In genomic region chr6:112927341-112927740, GRCm38 (mm10) we compare ENCODE assay signal across 20 mouse cellular contexts. TPM values are rescaled to one million over a fixed set of nuclear protein-coding genes. Genes with fewer than 3 reads are reported as not detected.
DNase-seq lines count a peak whose midpoint lies in the region; ATAC-seq lines count a peak whose summit lies in the region.
"Had no signal": no experiment of that assay in that cellular context is flagged by ENCODE, and none has a peak within 500 bp of the region (broad histone marks: within the 10 kb centered on the region; RNA-seq: fewer than 3 reads in every experiment).

No protein-coding gene starts in this region.

- H3K9me3 ChIP-seq in hindbrain, embryonic 11.5 days (ENCODE audit: control insufficient read depth, low read length): no peaks in the 10 kb centered on the region
- no peaks in the 10 kb centered on the region for H3K9me3 ChIP-seq in hindbrain, embryonic 16.5 days (ENCODE audit: control insufficient read depth, low read length)
- H3K9me3 ChIP-seq in forebrain, embryonic 14.5 days (replicated peaks; ENCODE audit: control insufficient read depth, low read length): no peaks in the 10 kb centered on the region
- no peaks in the 10 kb centered on the region for H3K9me3 ChIP-seq in midbrain, embryonic 15.5 days
- H3K9me3 ChIP-seq: limb, embryonic 15.5 days had no signal

- H3K27me3 ChIP-seq in hindbrain, embryonic 11.5 days (ENCODE audit: control insufficient read depth, insufficient read depth, low read length): no peaks in the 10 kb centered on the region
- no peaks in the 10 kb centered on the region for H3K27me3 ChIP-seq in hindbrain, embryonic 16.5 days (replicated peaks; ENCODE audit: control insufficient read depth, insufficient read depth, low read length)
- H3K27me3 ChIP-seq in forebrain, embryonic 14.5 days (replicated peaks; ENCODE audit: control insufficient read depth, insufficient read depth, low read length): no peaks in the 10 kb centered on the region
- H3K27me3 ChIP-seq in midbrain, embryonic 15.5 days (replicated peaks): no peaks in the 10 kb centered on the region
- H3K27me3 ChIP-seq: limb, embryonic 15.5 days; neural tube, embryonic 12.5 days had no signal

- no peak overlapping the region for H3K4me2 ChIP-seq in hindbrain, embryonic 11.5 days (replicated peaks; ENCODE audit: low read depth, low read length)
- no peak overlapping the region for H3K4me2 ChIP-seq in hindbrain, embryonic 16.5 days (ENCODE audit: low read length)
- H3K4me2 ChIP-seq in forebrain, embryonic 14.5 days (ENCODE audit: low read length): no peak overlapping the region
- H3K4me2 ChIP-seq in midbrain, embryonic 15.5 days: no peak overlapping the region
- H3K4me2 ChIP-seq: limb, embryonic 15.5 days; neural tube, embryonic 12.5 days had no signal

- no peak overlapping the region for H3K4me3 ChIP-seq in hindbrain, embryonic 11.5 days (ENCODE audit: low read depth, low read length)
- no peak overlapping the region for H3K4me3 ChIP-seq in hindbrain, embryonic 16.5 days (ENCODE audit: low read length)
- no peak overlapping the region for H3K4me3 ChIP-seq in forebrain, embryonic 14.5 days (ENCODE audit: low read depth, low read length)
- H3K4me3 ChIP-seq in midbrain, embryonic 15.5 days: no peak overlapping the region
- H3K4me3 ChIP-seq: heart, adult 2 months; limb, embryonic 15.5 days; neural tube, embryonic 12.5 days had no signal

- no peaks in the 10 kb centered on the region for H3K36me3 ChIP-seq in hindbrain, embryonic 11.5 days (ENCODE audit: control insufficient read depth, insufficient read depth, low read length)
- no peaks in the 10 kb centered on the region for H3K36me3 ChIP-seq in hindbrain, embryonic 16.5 days (ENCODE audit: control insufficient read depth, insufficient read depth, low read length)
- peaks cover 7% of the 10 kb centered on the region; the same call in 1 of the 2 replicates for H3K36me3 ChIP-seq in forebrain, embryonic 14.5 days (ENCODE audit: control insufficient read depth, insufficient read depth, low read length)
- peaks cover 3% of the 10 kb centered on the region; the same call in 1 of the 2 replicates for H3K36me3 ChIP-seq in midbrain, embryonic 15.5 days (replicated peaks)
- H3K36me3 ChIP-seq: limb, embryonic 15.5 days had no signal

- ATAC-seq in hindbrain, embryonic 11.5 days (ENCODE audit: low FRiP score): no peak
- no peak for ATAC-seq in hindbrain, embryonic 16.5 days
- ATAC-seq in forebrain, embryonic 14.5 days: peak; percentile 18; the same call in 1 of the 2 replicates
- ATAC-seq in midbrain, embryonic 15.5 days (replicated peaks): peak; percentile 47
- ATAC-seq: inflammation-experienced regulatory T-cells, adult 6 months had no signal

- peaks cover 15% of the 10 kb centered on the region for H3K4me1 ChIP-seq in hindbrain, embryonic 11.5 days (replicated peaks; ENCODE audit: control insufficient read depth, insufficient read depth, low read length)
- peaks cover 45% of the 10 kb centered on the region for H3K4me1 ChIP-seq in hindbrain, embryonic 16.5 days (ENCODE audit: control insufficient read depth, insufficient read depth, low read depth, low read length)
- peaks cover 60% of the 10 kb centered on the region for H3K4me1 ChIP-seq in forebrain, embryonic 14.5 days (ENCODE audit: control insufficient read depth, insufficient read depth, low read length)
- H3K4me1 ChIP-seq in midbrain, embryonic 15.5 days: peaks cover 85% of the 10 kb centered on the region

- 74% methylated on average over 5 of the region's 5 CpGs for WGBS in hindbrain, embryonic 11.5 days
- WGBS in hindbrain, embryonic 16.5 days: 48% methylated on average over 5 of the region's 5 CpGs
- 26% methylated on average over 5 of the region's 5 CpGs for WGBS in forebrain, embryonic 14.5 days
- WGBS in midbrain, embryonic 15.5 days: 15% methylated on average over 5 of the region's 5 CpGs

- H3K27ac ChIP-seq in hindbrain, embryonic 11.5 days (ENCODE audit: low read depth, low read length): no peak overlapping the region
- H3K27ac ChIP-seq in hindbrain, embryonic 16.5 days (ENCODE audit: low read depth, low read length): no peak overlapping the region
- H3K27ac ChIP-seq in forebrain, embryonic 14.5 days (ENCODE audit: low read depth, low read length): no peak overlapping the region
- H3K27ac ChIP-seq in midbrain, embryonic 15.5 days: 0 out of 2 replicates have a peak overlapping the region, but pooled peaks have one; percentile 3
- H3K27ac ChIP-seq: heart, adult 2 months; neural tube, embryonic 12.5 days had no signal

- no peak overlapping the region for H3K9ac ChIP-seq in hindbrain, embryonic 11.5 days (ENCODE audit: low read depth, low read length)
- H3K9ac ChIP-seq in hindbrain, embryonic 16.5 days (ENCODE audit: low read depth, low read length): no peak overlapping the region
- no peak overlapping the region for H3K9ac ChIP-seq in forebrain, embryonic 14.5 days (ENCODE audit: low read length)
- no peak overlapping the region for H3K9ac ChIP-seq in midbrain, embryonic 15.5 days
- H3K9ac ChIP-seq: limb, embryonic 15.5 days; neural tube, embryonic 12.5 days had no signal

- DNase-seq in cerebellum, postnatal 10 days: peak; percentile 52 to 53
- no peak for DNase-seq in cerebellum, adult 8-10 months
- peak; percentile 35 for DNase-seq in hindbrain, embryonic 11.5 days (ENCODE audit: low spot score)
- DNase-seq in forebrain, embryonic 14.5 days (ENCODE audit: low spot score): peak; percentile 76
- no peak for DNase-seq in kidney, adult 11 months
- DNase-seq in urinary bladder, postnatal 10 days (ENCODE audit: low spot score): no peak
- DNase-seq: adrenal gland, adult 2 months; cerebellum, postnatal 36 days; gastrocnemius, postnatal 25 days; heart, adult 2 months; heart, postnatal 36 days; kidney, adult 9 months; kidney, postnatal 4 days; lung, postnatal 10 days; thymus, postnatal 4 days had no signal

RNA-seq across cellular contexts. Expression of gene Srgap3, which starts 19.7 kb away (rescaled TPM):
- 49.8 and 89.6 TPM in 2 replicates for polyA plus RNA-seq in hindbrain, embryonic 11.5 days (2014; fragmentation: Nextera tagmentation; extraction: Ambion mirVana)
- 27.0 and 32.7 TPM in 2 replicates for polyA plus RNA-seq in hindbrain, embryonic 16.5 days (2015; fragmentation: Nextera tagmentation; extraction: Ambion mirVana)
- 31.4 and 46.7 TPM in 2 replicates for polyA plus RNA-seq in forebrain, embryonic 14.5 days (2014; fragmentation: Nextera tagmentation; extraction: Ambion mirVana)
- polyA plus RNA-seq in midbrain, embryonic 15.5 days (2015; fragmentation: Nextera tagmentation; extraction: Ambion mirVana): 39.7 and 44.6 TPM in 2 replicates

Comparison
In these comparisons a context has a peak if more than half of its experiments do, and no peak if none do; other contexts are left out.
1. DNase-seq: peak in cerebellum, postnatal 10 days (2 of 2), hindbrain, embryonic 11.5 days (single experiment) and forebrain, embryonic 14.5 days (single experiment); none in cerebellum, adult 8-10 months (single experiment), kidney, adult 11 months (single experiment) and urinary bladder, postnatal 10 days (single experiment).
2. ATAC-seq: peak in forebrain, embryonic 14.5 days (single experiment) and midbrain, embryonic 15.5 days (single experiment); none in hindbrain, embryonic 11.5 days (single experiment) and hindbrain, embryonic 16.5 days (single experiment).